Mouse (Mus musculus) liver, embryonic 11.5 days (tissue): ENCODE results near the gene Xpo1. TPM values are rescaled to one million over a fixed set of nuclear protein-coding genes. Genes with fewer than 3 reads are reported as not detected.
A peak's percentile ranks its signal among the peaks of the same experiment; 100 is the strongest.

ENCODE experiments used
- ATAC-seq: fragments of 200-750 bp; cut with Nextera tagmentation; replicated peaks from 2 replicates; pipeline ENCODE4 v1.8.0; 2017; ENCODE audit warnings: moderate number of reproducible peaks, mild to moderate bottlenecking, moderate TSS enrichment, moderate library complexity; ENCODE audit not compliant: low FRiP score
- DNase-seq: peaks from one replicate; pipeline ENCODE4 v3.0.0-alpha.2; 2017; ENCODE audit warnings: low spot score
- H3K27ac ChIP-seq: fragments of 300-500 bp; sonication (generic); 2 replicates; pipeline ENCODE4 v1.5.1; 2014; ENCODE audit warnings: mild to moderate bottlenecking, low read depth, low read length, control low read depth
- H3K27me3 ChIP-seq: fragments of 300-500 bp; sonication (generic); replicated peaks from 2 replicates; pipeline ENCODE4 v1.6.1; 2014; ENCODE audit warnings: low read length, mixed read lengths; ENCODE audit not compliant: control insufficient read depth, insufficient read depth
- H3K36me3 ChIP-seq: fragments of 300-500 bp; sonication (generic); 2 replicates; pipeline ENCODE4 v1.6.1; 2014; ENCODE audit warnings: mild to moderate bottlenecking, low read length, moderate library complexity, mixed read lengths; ENCODE audit not compliant: control insufficient read depth, insufficient read depth
- H3K4me1 ChIP-seq: fragments of 300-500 bp; sonication (generic); replicated peaks from 2 replicates; pipeline ENCODE4 v1.6.1; 2014; ENCODE audit warnings: low read length, mixed read lengths; ENCODE audit not compliant: control insufficient read depth, insufficient read depth
- H3K4me2 ChIP-seq: fragments of 300-500 bp; sonication (generic); 2 replicates; pipeline ENCODE4 v1.6.1; 2014; ENCODE audit warnings: mild to moderate bottlenecking, control low read depth, moderate library complexity
- H3K4me3 ChIP-seq: fragments of 300-500 bp; sonication (generic); 2 replicates; pipeline ENCODE4 v1.5.1; 2014; ENCODE audit warnings: low read depth, low read length, control low read depth
- H3K9ac ChIP-seq: fragments of 300-500 bp; sonication (generic); 2 replicates; pipeline ENCODE4 v1.6.1; 2014; ENCODE audit warnings: low read depth, low read length, control low read depth
- H3K9me3 ChIP-seq: fragments of 300-500 bp; sonication (generic); 2 replicates; pipeline ENCODE4 v1.6.1; 2016; ENCODE audit warnings: low read length, inconsistent platforms, mixed read lengths; ENCODE audit not compliant: control insufficient read depth
- WGBS: fragments of 180-500 bp; shearing (Covaris S2); extraction: QIAGEN DNeasy Blood & Tissue Kit; methylation state at CpG from one replicate; pipeline ENCODE4 v1.1.7; 2014; 5-methylcytosine and 5-hydroxymethylcytosine counted together
- polyA plus RNA-seq: library from polyadenylated mRNA; unstranded; fragments of >200 nt; fragmentation: Nextera tagmentation; extraction: Ambion mirVana; gene quantifications from 2 replicates; pipeline ENCODE4 v1.2.1, GENCODE M21; 2014

Gene Xpo1
- polyA plus RNA-seq, result 118 and 131 TPM in 2 replicates

DNA sequence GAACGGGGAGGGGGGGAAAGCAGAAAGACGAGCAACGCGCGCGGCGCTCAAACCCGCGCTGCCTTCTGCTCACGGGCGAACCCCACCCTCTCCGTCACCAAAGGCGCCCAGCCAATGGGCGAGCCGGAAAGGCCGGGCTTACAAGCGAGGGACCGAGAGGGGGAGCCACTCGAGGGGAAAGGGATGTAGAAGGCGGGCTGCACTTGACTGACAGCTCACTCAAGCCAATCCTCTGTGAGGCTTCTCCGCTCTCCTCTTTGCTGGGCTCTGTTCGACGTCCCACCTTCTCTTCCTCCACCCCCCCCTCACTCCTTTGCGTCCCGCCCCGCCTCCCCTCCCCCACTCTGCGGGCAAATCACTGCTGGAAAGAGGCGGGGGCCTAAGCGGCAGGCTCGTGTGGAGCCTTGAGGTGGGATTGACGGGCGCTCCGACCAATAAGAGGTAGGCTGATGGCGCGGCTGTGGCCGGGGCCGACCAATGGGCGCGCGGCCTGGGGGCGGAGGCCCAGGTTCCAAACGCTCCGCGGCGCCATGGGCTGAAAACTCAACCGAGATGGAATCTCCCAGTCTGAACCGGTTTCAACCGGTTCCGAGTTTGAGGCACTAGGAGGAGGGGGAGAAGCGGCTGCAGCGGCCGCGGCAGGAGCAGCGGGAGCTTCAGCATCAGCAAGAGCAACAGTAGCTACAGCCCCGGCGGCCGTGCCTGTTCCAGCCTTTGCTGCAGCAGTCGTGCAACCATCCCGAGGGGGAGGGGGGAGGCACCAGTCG lies at the start of gene Xpo1:
Gene Xpo1, plus strand, starts transcription at position 615 of the 767 bp plus-strand sequence.
- DNase-seq (peak; percentile 97), ATAC-seq (peak; percentile 94)
- Histone ChIP-seq H3K9ac (peak within 1 kb of the TSS; percentile 100), H3K27ac (peak within 1 kb of the TSS; percentile 100), H3K4me3 (peak within 1 kb of the TSS; percentile 98), H3K9me3 (no peaks in the 10 kb centered on the region), H3K27me3 (no peaks in the 10 kb centered on the region), H3K4me1 (peaks cover 26% of the 10 kb centered on the region), H3K4me2 (peak within 1 kb of the TSS; percentile 99), H3K36me3 (no peaks in the 10 kb centered on the region)
- under 1% methylated on average over 58 of the region's 60 CpGs for WGBS

DNA sequence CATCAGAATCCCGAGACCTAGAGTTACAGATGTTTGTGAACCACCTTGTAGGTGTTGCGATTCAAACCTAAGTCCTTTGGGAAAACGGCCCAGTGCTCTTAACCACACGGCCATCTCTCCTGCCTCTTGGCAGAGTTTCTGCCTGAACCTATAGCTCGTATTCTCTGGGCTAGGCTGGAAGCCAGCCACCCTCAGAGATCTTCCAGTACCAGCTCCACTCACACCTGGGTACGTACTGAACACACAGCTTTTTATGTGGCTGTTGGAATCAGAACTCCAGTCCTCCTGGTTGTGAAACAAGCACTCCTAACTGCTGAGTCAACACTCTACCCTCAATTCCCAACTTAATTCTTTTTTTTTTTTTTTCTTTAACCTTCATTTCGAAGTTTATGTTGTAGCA lies 46.1 kb upstream of the Xpo1 start:
- H3K27me3 ChIP-seq, result no peaks in the 10 kb centered on the region
- no peak for DNase-seq
- no peak for ATAC-seq
- no peaks in the 10 kb centered on the region for H3K36me3 ChIP-seq
- H3K27ac ChIP-seq, result no peak overlapping the region
- no peak overlapping the region for H3K4me3 ChIP-seq
- H3K9ac ChIP-seq, result no peak overlapping the region
- H3K4me2 ChIP-seq, result no peak overlapping the region
- no peaks in the 10 kb centered on the region for H3K4me1 ChIP-seq
- no peaks in the 10 kb centered on the region for H3K9me3 ChIP-seq
- 91% methylated on average over 7 of the region's 7 CpGs for whole genome bisulfite sequencing

DNA sequence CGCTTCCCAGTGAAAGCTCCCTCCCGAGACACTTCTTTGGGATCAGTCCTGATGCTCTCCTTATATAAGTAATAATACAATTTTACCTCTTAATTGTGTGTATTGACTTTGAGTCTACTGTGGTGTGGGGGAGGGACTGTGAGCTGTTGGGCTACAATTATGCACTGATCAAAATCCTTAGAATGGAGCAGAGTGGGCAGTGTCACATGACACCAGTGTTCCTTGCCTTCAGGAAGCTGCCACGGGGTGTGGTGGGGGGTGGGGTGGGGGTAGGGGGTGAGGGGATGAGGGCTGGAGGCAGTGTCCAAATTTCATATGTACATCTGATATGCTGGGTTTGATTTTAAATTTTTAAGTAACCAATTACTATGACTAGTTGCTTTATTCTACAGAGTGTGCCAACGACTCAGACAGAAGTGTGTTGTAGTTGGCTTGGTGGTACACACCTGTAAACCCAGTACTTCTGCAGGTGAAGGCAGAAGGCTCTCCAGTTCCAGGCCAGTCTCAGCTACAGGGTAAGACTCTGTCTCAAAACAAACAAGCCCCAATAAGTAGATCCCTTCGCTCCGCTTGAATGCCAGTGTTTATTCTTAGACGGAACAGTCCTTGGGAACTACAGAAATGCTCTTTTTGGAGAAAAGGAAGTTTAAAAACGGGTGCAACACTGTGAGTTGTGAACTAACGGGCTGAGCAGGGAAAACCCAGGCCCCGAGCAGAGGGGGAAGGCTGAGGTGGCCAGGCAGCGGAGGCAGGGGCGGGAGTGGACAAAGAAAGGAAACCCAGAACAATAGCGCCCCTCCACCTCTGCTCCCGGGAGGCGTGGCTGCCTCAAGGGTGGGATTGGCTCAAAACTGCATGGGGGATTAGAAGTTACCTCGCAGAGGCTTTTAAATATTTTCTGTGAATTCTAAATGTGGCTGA lies 45.0 kb upstream of the Xpo1 start:
- Histone ChIP-seq H3K4me2 (peak overlapping the region; percentile 51), H3K9ac (peak overlapping the region; percentile 42; the same call in 1 of the 2 replicates), H3K4me3 (peak overlapping the region; percentile 31; the same call in 1 of the 2 replicates), H3K27ac (no peak overlapping the region), H3K4me1 (no peaks in the 10 kb centered on the region), H3K9me3 (no peaks in the 10 kb centered on the region), H3K27me3 (no peaks in the 10 kb centered on the region), H3K36me3 (no peaks in the 10 kb centered on the region)
- ATAC-seq, result peak; percentile 54; the same call in 1 of the 2 replicates
- DNase-seq, result peak; percentile 51
- WGBS, result 18% methylated on average over 16 of the region's 16 CpGs

DNA sequence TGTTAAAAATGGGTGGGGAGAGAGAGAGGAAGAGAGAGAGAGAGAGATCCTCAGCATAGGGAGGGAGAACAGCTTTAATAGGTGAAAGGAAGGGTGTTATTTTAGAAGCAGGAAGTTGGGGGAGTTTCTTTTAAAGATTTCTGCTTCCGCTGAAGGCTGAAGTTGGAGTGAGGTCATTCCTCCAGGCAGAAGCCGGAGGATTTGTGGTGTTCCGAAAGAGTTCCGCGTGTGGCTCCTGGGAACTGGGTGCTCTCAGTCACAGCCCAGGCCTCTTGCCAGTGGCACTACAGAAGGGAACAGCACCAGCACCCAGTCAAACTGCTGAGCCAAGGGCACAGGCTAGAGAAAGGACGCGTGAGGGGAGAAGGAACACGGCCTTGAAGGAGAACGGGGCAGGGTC lies 38.4 kb upstream of the Xpo1 start:
- Histone ChIP-seq H3K9ac (no peak overlapping the region), H3K27ac (no peak overlapping the region), H3K36me3 (no peaks in the 10 kb centered on the region), H3K4me1 (no peaks in the 10 kb centered on the region), H3K9me3 (no peaks in the 10 kb centered on the region), H3K4me2 (no peak overlapping the region), H3K27me3 (no peaks in the 10 kb centered on the region), H3K4me3 (no peak overlapping the region)
- DNase-seq, result no peak
- ATAC-seq, result no peak
- 79% methylated on average over 9 of the region's 9 CpGs for WGBS

DNA sequence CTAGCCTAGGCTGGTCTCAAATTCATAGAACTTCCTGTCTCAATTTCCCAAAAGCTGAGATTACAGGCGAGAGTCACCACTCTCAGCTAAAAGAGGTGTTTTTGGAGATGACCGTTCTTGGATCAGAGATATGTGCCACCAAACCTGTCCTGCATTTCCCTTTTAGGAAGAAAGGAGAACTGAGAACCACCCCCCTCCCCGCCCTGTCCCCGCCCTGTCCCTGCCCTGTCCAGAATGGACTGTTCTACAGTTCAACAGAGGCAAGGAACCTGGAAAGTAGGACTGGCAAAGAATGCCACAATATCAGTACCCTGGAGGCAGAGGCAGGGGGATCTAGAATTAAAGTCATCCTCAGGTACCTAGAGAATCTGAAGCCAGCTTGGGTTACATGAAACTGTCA lies 19.8 kb upstream of the Xpo1 start:
- Histone ChIP-seq H3K9me3 (no peaks in the 10 kb centered on the region), H3K4me1 (no peaks in the 10 kb centered on the region), H3K27me3 (no peaks in the 10 kb centered on the region), H3K9ac (no peak overlapping the region), H3K4me3 (no peak overlapping the region), H3K36me3 (no peaks in the 10 kb centered on the region), H3K4me2 (no peak overlapping the region), H3K27ac (no peak overlapping the region)
- DNase-seq (no peak), ATAC-seq (no peak)
- 59% methylated on average over 4 of the region's 4 CpGs for WGBS

DNA sequence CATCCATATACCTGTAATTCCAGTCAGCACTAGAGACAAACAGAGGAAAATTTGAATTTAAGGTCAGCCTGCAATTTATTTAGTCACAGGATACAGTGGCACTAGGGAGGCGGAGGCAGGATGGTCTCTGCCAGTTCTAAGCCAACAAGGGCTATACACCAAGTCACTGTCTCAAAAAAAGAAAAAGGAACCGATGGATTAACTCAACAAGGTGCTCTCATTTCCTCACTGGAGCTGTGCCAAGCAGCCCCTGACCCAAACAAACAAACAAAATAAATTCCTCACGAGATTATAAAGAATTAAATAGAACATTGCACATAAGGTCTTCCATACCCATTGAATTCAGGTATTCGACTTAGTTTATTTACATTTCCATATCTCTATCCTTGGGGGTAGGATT lies 1.9 kb upstream of the Xpo1 start:
- no peak for DNase-seq
- Histone ChIP-seq H3K9ac (no peak overlapping the region), H3K36me3 (no peaks in the 10 kb centered on the region), H3K4me1 (peaks cover 10% of the 10 kb centered on the region), H3K27me3 (no peaks in the 10 kb centered on the region), H3K9me3 (no peaks in the 10 kb centered on the region), H3K4me3 (no peak overlapping the region), H3K4me2 (no peak overlapping the region), H3K27ac (no peak overlapping the region)
- no peak for ATAC-seq
- 86% methylated on average over 4 of the region's 4 CpGs for WGBS

DNA sequence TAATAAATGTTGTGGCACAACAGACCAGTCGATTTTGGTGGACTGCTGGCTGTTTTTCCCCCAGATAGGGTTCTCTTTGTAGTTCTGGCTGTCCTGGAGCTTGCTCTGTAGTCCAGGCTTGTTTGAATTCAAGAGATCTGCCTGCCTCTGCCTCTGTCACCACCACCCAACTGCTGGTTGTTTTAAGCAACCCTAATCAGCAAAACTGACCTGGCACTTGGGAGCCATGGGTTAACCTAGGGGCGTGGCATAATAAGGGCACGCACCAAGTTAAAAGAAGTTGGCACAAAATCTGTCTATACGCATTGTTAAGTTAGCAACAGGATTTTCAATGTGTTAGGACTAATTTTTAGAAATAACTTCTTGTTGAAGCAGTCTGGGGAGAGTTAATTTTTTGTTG lies 1.3 kb upstream of the Xpo1 start:
- Histone ChIP-seq H3K4me3 (peak overlapping the region; percentile 98), H3K4me1 (peaks cover 16% of the 10 kb centered on the region), H3K36me3 (no peaks in the 10 kb centered on the region), H3K27me3 (no peaks in the 10 kb centered on the region), H3K27ac (peak overlapping the region; percentile 88), H3K9ac (peak overlapping the region; percentile 80), H3K9me3 (no peaks in the 10 kb centered on the region), H3K4me2 (peak overlapping the region; percentile 99)
- 73% methylated on average over 4 of the region's 4 CpGs for WGBS
- DNase-seq (no peak), ATAC-seq (no peak)

DNA sequence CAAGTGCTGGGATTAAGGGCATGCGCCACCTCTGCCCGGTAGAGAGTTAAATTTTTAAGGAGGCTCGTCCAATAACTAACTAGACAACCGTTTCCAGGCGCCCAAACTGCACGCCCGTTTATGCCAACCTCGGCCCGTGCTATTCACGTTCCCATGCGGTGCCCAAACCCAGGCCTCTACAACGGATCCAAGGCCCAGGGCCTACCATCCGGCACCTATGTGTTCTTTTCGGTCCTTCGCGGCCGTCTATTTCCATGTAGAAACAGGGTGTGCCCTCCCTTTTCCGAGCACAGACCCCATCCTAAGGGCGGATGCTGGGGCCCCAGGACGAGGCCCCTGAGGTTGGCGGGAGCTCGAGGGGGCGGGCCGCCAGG lies 801 bp upstream of the Xpo1 start:
- H3K4me2 ChIP-seq, result peak overlapping the region; percentile 99
- peak overlapping the region; percentile 98 for H3K4me3 ChIP-seq
- H3K27ac ChIP-seq, result peak overlapping the region; percentile 88
- H3K27me3 ChIP-seq, result no peaks in the 10 kb centered on the region
- peak overlapping the region; percentile 80 for H3K9ac ChIP-seq
- no peaks in the 10 kb centered on the region for H3K36me3 ChIP-seq
- no peaks in the 10 kb centered on the region for H3K9me3 ChIP-seq
- 3% methylated on average over 24 of the region's 24 CpGs for WGBS
- no peak for ATAC-seq
- DNase-seq, result no peak
- H3K4me1 ChIP-seq, result peaks cover 21% of the 10 kb centered on the region
